Mouse (Mus musculus) limb, embryonic 10.5 days (tissue): ENCODE results near the gene Kmo. TPM values are rescaled to one million over a fixed set of nuclear protein-coding genes. Genes with fewer than 3 reads are reported as not detected.

ENCODE experiments used
- DNase-seq: peaks from one replicate; pipeline ENCODE4 v3.0.0-alpha.2; 2017; ENCODE audit warnings: low spot score
- H3K27ac ChIP-seq: fragments of 300-500 bp; sonication (generic); 2 replicates; pipeline ENCODE4 v1.5.1; 2016; ENCODE audit warnings: mild to moderate bottlenecking
- H3K27me3 ChIP-seq: fragments of 300-500 bp; sonication (generic); 2 replicates; pipeline ENCODE4 v1.6.1; 2016; ENCODE audit warnings: low read depth, mild to moderate bottlenecking; ENCODE audit not compliant: poor library complexity, severe bottlenecking
- H3K36me3 ChIP-seq: fragments of 300-500 bp; sonication (generic); 2 replicates; pipeline ENCODE4 v1.6.1; 2016; ENCODE audit warnings: mild to moderate bottlenecking, moderate library complexity
- H3K4me1 ChIP-seq: fragments of 300-500 bp; sonication (generic); 2 replicates; pipeline ENCODE4 v1.6.1; 2016
- H3K4me3 ChIP-seq: fragments of 300-500 bp; sonication (generic); 2 replicates; pipeline ENCODE4 v1.5.1; 2016; ENCODE audit warnings: mild to moderate bottlenecking, moderate library complexity
- H3K9me3 ChIP-seq: fragments of 300-500 bp; sonication (generic); replicated peaks from 2 replicates; pipeline ENCODE4 v1.6.1; 2016; ENCODE audit warnings: mild to moderate bottlenecking
- WGBS: fragments of 180-500 bp; shearing (Covaris S2); methylation state at CpG from one replicate; pipeline ENCODE4 v1.1.7; 2016; 5-methylcytosine and 5-hydroxymethylcytosine counted together
- polyA plus RNA-seq: library from polyadenylated mRNA; unstranded; fragments of >200 nt; fragmentation: Nextera tagmentation; extraction: Ambion mirVana; gene quantifications from 2 replicates; pipeline ENCODE4 v1.2.1, GENCODE M21; 2016

Gene Kmo
- polyA plus RNA-seq: 0.15 TPM in 1 of 2 replicates, not detected in the other

DNA sequence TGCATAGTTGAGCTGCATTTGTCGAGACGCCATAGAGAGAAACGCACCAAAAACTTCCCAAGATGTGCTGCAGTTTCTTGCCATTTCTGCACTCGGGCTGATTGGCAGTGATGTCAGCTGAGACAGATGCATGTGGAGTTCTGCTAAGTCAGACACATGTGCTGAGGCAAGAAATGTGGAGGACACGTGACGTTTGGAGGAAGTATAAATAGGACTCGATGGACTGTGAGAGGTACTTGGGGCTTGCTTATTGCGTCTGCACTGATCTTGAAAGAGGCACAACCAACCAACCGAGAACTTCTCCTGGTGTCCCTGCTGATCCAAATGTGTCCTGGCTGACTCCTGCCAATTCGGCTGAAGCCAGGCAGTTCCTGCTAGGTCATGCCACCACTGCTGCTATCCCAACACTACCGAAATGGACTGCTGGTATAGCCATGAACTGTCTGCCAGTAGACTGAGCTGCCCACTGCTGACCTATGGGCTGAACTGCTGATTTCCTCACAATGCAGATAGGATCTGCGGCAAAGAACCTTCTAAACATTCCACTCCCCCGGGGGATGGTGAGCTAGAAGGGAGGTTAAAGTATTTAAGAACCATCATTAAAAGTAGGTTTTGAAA is at the start of gene Kmo:
TSS of gene Kmo (plus strand) at position 568 of the 618 bp plus-strand sequence.
- Histone ChIP-seq H3K4me3 (no peak within 1 kb of the TSS), H3K4me1 (peaks cover 11% of the 10 kb centered on the region), H3K27me3 (no peaks in the 10 kb centered on the region), H3K27ac (no peak within 1 kb of the TSS), H3K36me3 (peaks cover 55% of the 10 kb centered on the region), H3K9me3 (no peaks in the 10 kb centered on the region)
- no peak for DNase-seq
- WGBS: 94% methylated on average over 13 of the region's 13 CpGs

DNA sequence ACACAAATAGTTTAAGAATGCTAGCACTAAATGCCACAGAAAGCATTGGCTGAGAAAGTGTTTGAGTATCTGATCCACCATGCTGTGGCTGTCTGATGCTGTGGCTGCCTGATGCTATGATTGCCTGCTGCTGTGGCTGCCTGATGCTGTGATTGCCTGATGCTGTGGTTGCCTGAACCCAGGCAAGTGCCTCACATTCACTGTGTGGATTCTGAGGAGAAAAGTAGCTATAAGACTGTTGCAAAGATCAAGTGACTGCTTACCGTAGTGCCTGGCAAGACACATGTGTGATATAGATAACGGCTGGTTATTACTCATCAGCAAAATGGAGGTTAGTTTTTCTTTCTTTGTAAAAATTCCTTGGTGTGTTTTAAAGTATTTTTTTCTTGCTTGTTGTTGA is 46.1 kb upstream of the Kmo start:
- H3K4me3 ChIP-seq: no peak overlapping the region
- no peak for DNase-seq
- H3K27me3 ChIP-seq: no peaks in the 10 kb centered on the region
- no peak overlapping the region for H3K27ac ChIP-seq
- H3K4me1 ChIP-seq: no peaks in the 10 kb centered on the region
- H3K36me3 ChIP-seq: no peaks in the 10 kb centered on the region
- WGBS: 91% methylated on average over 2 of the region's 2 CpGs
- no peaks in the 10 kb centered on the region for H3K9me3 ChIP-seq

DNA sequence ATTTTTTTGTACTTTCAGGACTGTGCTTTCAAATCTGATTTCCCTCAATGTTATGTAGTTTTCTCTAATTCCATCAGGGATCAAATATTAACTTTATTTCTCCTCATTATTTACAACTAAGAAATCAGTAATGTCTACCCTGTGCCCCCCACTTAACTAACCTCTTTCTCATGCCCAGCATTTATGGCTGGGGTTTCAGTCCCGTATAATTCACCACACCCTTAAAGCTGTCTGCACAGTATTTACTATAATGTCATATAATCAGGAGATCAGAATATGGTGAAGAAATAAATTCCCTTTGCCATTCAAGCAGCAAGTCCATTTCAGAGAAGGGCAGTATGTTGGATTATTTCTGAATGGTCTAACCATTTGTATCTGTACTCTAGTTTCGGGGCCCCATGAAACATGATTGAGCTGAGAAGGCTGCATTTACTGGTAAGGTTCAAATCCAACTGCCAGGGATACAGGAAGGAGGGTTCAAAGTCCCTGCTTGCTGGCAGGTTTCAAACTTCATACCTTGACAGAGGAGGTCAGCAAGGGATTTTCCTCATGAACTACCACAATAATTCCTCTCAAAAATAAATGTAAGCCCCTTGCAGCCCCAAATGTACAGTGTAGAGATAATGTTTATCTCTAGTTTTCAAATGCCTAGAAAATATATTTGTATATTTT is 41.6 kb upstream of the Kmo start:
- 92% methylated on average over 2 of the region's 2 CpGs for WGBS
- Histone ChIP-seq H3K36me3 (no peaks in the 10 kb centered on the region), H3K4me3 (no peak overlapping the region), H3K9me3 (no peaks in the 10 kb centered on the region), H3K27me3 (no peaks in the 10 kb centered on the region), H3K4me1 (no peaks in the 10 kb centered on the region), H3K27ac (no peak overlapping the region)
- DNase-seq: no peak

DNA sequence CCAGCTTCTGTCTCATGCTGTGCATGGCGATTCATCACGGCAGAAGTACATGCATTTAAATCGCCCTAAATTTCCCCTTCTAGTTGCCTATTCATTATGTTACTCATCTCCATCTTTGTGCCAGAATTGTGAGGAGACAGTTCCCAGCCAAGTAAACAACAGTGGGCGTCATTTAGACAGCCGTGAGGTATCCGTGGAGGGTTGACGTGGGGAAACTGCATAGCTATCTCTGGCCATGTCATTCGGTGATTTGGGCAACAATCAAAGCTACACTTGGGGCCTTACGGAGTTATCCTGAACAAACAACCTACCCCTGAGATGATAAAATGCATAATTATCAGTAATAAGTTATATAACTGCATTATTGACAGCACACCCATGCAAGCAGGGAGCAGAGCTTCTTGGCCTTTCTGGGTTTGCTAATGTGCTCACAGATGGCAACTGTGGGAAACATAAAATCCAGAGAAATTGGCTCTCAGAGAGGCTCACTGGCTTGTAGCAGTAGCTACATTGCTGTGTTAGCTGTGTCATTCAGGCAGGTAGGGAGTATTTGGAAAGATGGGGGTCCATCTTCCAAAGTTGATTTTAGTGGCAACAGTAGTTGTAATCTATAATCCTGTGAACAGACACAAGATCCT is 40.5 kb upstream of the Kmo start:
- no peak for DNase-seq
- no peaks in the 10 kb centered on the region for H3K36me3 ChIP-seq
- H3K9me3 ChIP-seq: no peaks in the 10 kb centered on the region
- no peaks in the 10 kb centered on the region for H3K27me3 ChIP-seq
- no peak overlapping the region for H3K4me3 ChIP-seq
- WGBS: 89% methylated on average over 9 of the region's 9 CpGs
- no peaks in the 10 kb centered on the region for H3K4me1 ChIP-seq
- H3K27ac ChIP-seq: no peak overlapping the region

DNA sequence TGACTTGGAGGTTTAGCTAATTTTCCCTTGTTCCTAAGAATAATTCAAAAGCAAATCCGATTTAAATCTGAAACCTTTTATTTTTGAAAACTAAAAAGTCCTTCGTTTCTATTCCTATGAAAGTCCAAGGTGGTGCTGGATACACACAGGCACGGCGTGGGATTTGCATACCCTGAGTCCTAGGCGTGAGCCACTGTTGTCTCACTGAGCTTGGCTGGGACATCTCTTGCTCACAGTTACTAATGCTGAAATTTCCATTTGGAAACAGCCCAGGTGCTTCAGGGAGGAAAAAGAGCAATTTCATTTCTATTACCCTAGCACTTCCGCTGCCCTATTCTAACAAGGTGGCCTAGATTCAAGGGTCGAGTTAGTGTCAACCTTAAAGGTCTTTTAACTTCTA is 39.8 kb upstream of the Kmo start:
- Histone ChIP-seq H3K9me3 (no peaks in the 10 kb centered on the region), H3K4me3 (no peak overlapping the region), H3K27ac (no peak overlapping the region), H3K27me3 (no peaks in the 10 kb centered on the region), H3K36me3 (no peaks in the 10 kb centered on the region), H3K4me1 (no peaks in the 10 kb centered on the region)
- WGBS: 90% methylated on average over 7 of the region's 7 CpGs
- no peak for DNase-seq

DNA sequence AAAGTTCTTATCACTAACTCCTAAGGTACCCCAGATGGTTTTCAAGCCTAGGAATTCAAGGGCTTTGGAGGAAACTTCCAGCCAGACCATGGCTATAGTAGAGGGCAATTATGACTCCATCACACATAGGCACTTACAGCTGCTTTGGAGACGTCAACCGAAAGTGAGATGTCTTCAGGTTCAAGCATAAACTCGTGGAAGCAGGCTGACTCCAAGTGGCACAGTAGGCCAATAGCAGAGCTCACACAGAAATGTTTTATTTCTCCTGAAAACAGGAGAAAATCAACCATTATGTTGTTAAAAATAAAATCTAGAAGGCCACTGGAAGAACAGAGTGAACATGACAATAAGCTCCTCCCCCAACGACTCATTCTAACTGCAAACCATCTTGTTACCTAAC is 37.4 kb upstream of the Kmo start:
- H3K4me1 ChIP-seq: no peaks in the 10 kb centered on the region
- no peaks in the 10 kb centered on the region for H3K36me3 ChIP-seq
- 87% methylated on average over 4 of the region's 4 CpGs for WGBS
- H3K27me3 ChIP-seq: no peaks in the 10 kb centered on the region
- no peak overlapping the region for H3K4me3 ChIP-seq
- H3K9me3 ChIP-seq: no peaks in the 10 kb centered on the region
- no peak overlapping the region for H3K27ac ChIP-seq
- no peak for DNase-seq

DNA sequence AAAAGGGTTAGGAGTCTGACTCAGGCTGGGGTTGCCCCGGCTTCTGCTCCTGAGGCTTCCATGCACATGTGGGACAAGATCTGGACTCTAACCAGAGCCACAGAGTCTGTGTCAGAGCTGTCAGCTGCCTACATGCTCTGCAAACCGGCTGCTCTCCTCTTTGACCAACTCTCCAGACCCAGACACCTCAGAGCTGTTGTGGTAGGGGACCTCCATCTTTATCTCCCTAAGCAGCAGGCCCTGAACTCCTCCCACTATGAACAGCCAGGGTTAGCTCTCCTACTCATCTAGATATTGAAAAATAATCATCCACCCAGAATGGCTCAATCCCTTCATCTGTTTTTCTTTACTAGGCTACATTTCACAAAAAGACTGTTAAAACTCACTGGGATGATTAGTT is 34.9 kb upstream of the Kmo start:
- Histone ChIP-seq H3K9me3 (no peaks in the 10 kb centered on the region), H3K36me3 (no peaks in the 10 kb centered on the region), H3K27ac (no peak overlapping the region), H3K27me3 (no peaks in the 10 kb centered on the region), H3K4me3 (no peak overlapping the region), H3K4me1 (no peaks in the 10 kb centered on the region)
- WGBS: 83% methylated on average over 2 of the region's 2 CpGs
- DNase-seq: no peak

DNA sequence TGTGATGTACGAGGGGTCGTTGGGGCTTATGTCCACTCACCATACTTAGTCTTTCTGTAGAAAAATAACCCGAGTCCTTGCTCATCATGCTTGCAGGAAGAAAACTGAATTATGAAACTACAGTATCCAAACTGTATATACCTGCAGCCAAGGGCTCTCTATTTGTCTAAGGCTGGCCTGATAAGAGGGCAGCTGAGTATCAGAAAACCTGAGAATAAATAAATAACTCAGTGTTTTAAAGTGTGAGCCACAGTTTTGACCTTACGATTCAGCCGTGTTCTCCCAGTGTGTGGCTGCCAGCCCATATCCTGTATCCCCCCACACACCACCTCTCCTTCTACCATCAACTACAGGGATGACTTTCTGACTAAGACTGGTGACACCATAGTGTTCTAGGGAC is 33.5 kb upstream of the Kmo start:
- no peaks in the 10 kb centered on the region for H3K27me3 ChIP-seq
- WGBS: 90% methylated on average over 5 of the region's 5 CpGs
- H3K4me1 ChIP-seq: no peaks in the 10 kb centered on the region
- H3K9me3 ChIP-seq: no peaks in the 10 kb centered on the region
- DNase-seq: no peak
- no peak overlapping the region for H3K4me3 ChIP-seq
- H3K27ac ChIP-seq: no peak overlapping the region
- H3K36me3 ChIP-seq: no peaks in the 10 kb centered on the region

DNA sequence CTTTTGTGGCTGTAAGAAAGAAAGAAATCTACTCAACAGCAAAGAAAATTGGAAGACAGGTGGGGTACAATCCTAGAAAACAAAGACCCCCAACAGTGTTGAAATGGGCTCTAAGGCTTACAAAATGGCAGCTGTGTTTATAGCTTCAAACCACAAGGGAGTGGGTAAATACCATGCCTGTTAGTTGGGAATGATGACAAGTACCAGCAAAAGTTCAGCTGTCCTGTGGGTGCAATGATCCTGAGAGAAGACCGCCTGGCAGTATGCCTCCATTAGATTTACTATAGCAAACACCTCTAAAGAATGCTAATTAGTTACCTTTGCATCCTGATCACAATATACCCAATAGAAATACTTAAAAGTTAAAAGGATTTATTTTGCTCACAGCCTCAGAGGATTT is 27.3 kb upstream of the Kmo start:
- DNase-seq: no peak
- no peak overlapping the region for H3K4me3 ChIP-seq
- 94% methylated on average over 1 of the region's 1 CpGs for WGBS
- no peaks in the 10 kb centered on the region for H3K9me3 ChIP-seq
- no peaks in the 10 kb centered on the region for H3K4me1 ChIP-seq
- no peaks in the 10 kb centered on the region for H3K27me3 ChIP-seq
- H3K36me3 ChIP-seq: no peaks in the 10 kb centered on the region
- no peak overlapping the region for H3K27ac ChIP-seq

DNA sequence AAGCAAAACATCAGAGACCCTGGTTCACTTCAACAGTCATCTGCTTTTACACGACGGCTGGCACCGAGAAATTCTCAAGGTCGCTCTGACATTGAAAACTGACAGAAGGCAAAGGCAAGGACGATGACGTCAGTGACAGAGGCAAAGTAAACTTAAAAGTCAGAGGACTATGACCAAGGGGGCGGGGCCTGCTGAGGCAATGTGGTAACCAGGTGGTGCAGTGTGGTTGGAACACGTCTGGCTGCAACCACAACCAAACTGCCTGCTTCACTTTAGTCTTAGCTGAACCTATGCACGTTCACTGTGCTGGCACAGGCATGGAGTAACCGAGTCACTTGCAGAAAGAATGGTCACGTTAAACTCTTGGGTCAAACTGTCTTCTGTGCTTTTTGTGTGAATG is 17.9 kb upstream of the Kmo start:
- H3K27me3 ChIP-seq: no peaks in the 10 kb centered on the region
- 89% methylated on average over 11 of the region's 11 CpGs for WGBS
- DNase-seq: no peak
- no peaks in the 10 kb centered on the region for H3K4me1 ChIP-seq
- H3K9me3 ChIP-seq: no peaks in the 10 kb centered on the region
- H3K4me3 ChIP-seq: no peak overlapping the region
- H3K27ac ChIP-seq: no peak overlapping the region
- H3K36me3 ChIP-seq: peaks cover 71% of the 10 kb centered on the region

DNA sequence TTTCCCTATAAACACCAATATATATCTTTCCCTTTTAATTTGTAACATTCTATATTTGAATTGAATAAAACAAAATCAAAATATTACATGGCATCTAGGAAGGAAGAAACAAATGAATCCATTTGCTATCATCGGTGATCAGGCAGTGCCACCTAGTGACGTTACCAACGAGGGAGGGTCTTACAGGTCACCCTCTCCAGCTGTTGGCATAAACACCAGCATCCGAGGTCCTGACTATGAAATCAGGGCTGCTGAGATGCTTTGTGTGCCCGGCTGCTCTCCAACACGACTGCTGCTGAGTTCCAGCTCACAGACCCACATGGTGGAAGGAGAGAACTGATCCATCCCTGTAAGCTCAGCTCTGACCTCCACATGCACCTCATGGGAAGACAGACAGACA is 16.8 kb upstream of the Kmo start:
- no peaks in the 10 kb centered on the region for H3K4me1 ChIP-seq
- no peak overlapping the region for H3K4me3 ChIP-seq
- H3K9me3 ChIP-seq: no peaks in the 10 kb centered on the region
- H3K36me3 ChIP-seq: peaks cover 83% of the 10 kb centered on the region
- H3K27me3 ChIP-seq: no peaks in the 10 kb centered on the region
- no peak for DNase-seq
- WGBS: 82% methylated on average over 6 of the region's 6 CpGs
- no peak overlapping the region for H3K27ac ChIP-seq

DNA sequence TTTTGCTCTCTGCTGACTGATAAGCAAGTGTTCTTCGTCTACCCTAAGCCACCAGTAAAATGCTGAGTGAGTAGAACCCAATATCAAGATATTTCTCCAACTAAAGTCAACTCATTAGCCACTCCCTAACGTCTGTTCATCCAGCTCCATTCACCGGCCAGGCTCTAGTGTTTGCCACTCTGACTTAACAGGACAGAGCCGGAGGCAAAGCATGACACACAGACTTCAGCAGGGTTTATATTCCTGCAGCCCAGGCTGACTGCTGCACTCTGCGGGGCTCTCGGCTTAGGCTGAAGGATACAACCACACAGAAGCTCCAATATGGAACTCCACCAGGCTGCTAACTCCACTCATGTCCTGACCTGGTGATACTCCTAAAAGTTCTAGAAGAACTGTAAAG is 12.9 kb upstream of the Kmo start:
- no peak for DNase-seq
- H3K36me3 ChIP-seq: peaks cover 99% of the 10 kb centered on the region
- no peak overlapping the region for H3K27ac ChIP-seq
- 94% methylated on average over 6 of the region's 6 CpGs for WGBS
- H3K4me3 ChIP-seq: no peak overlapping the region
- no peaks in the 10 kb centered on the region for H3K27me3 ChIP-seq
- no peaks in the 10 kb centered on the region for H3K4me1 ChIP-seq
- H3K9me3 ChIP-seq: no peaks in the 10 kb centered on the region

DNA sequence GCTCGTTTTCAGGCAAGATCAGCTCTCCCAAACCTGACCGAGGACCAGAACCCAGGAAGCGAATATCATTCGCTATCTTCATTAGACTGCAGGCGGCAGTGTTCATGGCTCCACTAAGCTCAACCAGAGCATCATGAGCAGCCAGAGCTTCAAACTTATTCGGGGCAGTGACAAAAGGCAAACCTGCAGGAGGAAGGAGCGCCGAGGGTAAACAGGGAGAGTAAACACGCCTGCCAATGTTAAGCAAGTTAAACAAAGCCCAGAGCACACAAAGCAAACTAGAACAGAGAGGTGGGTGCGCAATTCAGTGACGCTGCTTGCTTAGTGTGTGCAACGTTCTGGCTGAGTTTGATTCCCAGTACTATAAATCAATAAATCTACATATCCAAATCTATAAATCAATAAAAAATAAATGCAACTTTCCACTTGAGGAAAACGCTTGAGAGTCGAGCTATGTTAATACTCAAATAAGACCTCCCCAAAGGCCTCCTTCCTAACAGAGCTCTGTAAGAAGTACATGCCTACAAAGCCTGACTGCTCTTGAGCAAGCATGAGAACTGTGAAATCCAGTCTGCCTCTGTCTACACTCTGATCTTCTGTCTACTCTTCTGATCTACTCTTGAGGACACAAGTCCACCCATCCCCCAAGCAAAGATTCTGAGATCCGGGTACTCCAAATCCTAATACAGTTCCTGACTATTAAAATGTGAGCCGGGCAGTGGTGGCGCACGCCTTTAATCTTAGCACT is 12.2 kb upstream of the Kmo start:
- WGBS: 94% methylated on average over 18 of the region's 18 CpGs
- no peak overlapping the region for H3K4me3 ChIP-seq
- peaks cover 99% of the 10 kb centered on the region for H3K36me3 ChIP-seq
- DNase-seq: no peak
- H3K27me3 ChIP-seq: no peaks in the 10 kb centered on the region
- no peak overlapping the region for H3K27ac ChIP-seq
- H3K4me1 ChIP-seq: no peaks in the 10 kb centered on the region
- H3K9me3 ChIP-seq: no peaks in the 10 kb centered on the region
